Mouse (Mus musculus): ENCODE measurements around the gene Zcchc24. TPM values are rescaled to one million over a fixed set of nuclear protein-coding genes. Genes with fewer than 3 reads are reported as not detected.

The Zcchc24 gene
- total and polyA plus RNA-seq, 2 experiments from 2014 or later = 14.7 to 28.7 TPM

DNA sequence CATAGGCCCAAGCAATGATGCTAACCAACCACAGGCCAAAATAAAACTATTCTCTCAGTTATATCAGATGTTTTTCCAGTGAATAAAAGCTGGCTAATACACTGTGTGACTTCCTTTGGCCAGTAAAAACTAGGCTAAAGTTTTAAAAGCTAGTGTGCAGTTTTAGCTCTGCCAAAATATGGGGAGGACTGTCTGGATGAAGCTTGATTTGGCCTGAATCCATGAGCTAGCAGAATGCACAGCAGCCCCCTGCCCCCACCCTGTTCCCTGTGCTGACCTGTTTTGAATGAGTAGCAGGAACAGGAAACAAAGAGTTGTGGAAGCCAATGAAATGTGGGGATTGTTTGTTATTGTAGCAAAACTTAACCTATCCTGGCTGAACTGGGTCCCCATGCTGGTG is 33.7 kb upstream of the Zcchc24 start:
- Histone ChIP-seq H3K9me3 (ENCODE audit: low read length) (no peaks in the 10 kb centered on the region), H3K9ac (no peak overlapping the region), H3K27ac (ENCODE audit: low read depth, low read length) (no peak overlapping the region), H3K4me1 (ENCODE audit: insufficient read depth) (no peaks in the 10 kb centered on the region), H3K36me3 (ENCODE audit: insufficient read depth) (no peaks in the 10 kb centered on the region), H3K4me3 (ENCODE audit: low read depth, low read length) (no peak overlapping the region), H3K27me3 (ENCODE audit: insufficient read depth, low read length) (no peaks in the 10 kb centered on the region), H3K4me2 (ENCODE audit: low read depth) (no peak overlapping the region)
- TF ChIP-seq CTCF (IDR thresholded peaks at IDR 0.05; ENCODE audit: low read depth) = no peak
- ATAC-seq (no peak), DNase-seq (no peak)

GRCm38 (mm10) chr14:25800166-25800960 is 31.5 kb upstream of the Zcchc24 start:
- Histone ChIP-seq H3K9me3 (ENCODE audit: low read length) (no peaks in the 10 kb centered on the region), H3K4me1 (ENCODE audit: insufficient read depth) (no peaks in the 10 kb centered on the region), H3K9ac (no peak overlapping the region), H3K27me3 (ENCODE audit: insufficient read depth, low read length) (no peaks in the 10 kb centered on the region), H3K4me3 (ENCODE audit: low read depth, low read length) (no peak overlapping the region), H3K36me3 (ENCODE audit: insufficient read depth) (no peaks in the 10 kb centered on the region), H3K4me2 (ENCODE audit: low read depth) (peak overlapping the region; percentile 17; the same call in 1 of the 2 replicates), H3K27ac (ENCODE audit: low read depth, low read length) (no peak overlapping the region)
- DNase-seq (peak; percentile 75), ATAC-seq (peak; percentile 71)
- 29% methylated on average over 19 of the region's 19 CpGs for WGBS
- TF ChIP-seq CTCF (IDR thresholded peaks at IDR 0.05; ENCODE audit: low read depth) = peak; percentile 83

GRCm38 (mm10) chr14:25796619-25797018 is 27.8 kb upstream of the Zcchc24 start:
- no peak overlapping the region for H3K9ac ChIP-seq
- WGBS = 87% methylated on average over 7 of the region's 7 CpGs
- no peaks in the 10 kb centered on the region for H3K36me3 ChIP-seq (ENCODE audit: insufficient read depth)
- no peak for TF ChIP-seq CTCF (IDR thresholded peaks at IDR 0.05; ENCODE audit: low read depth)
- no peaks in the 10 kb centered on the region for H3K9me3 ChIP-seq (ENCODE audit: low read length)
- no peaks in the 10 kb centered on the region for H3K4me1 ChIP-seq (ENCODE audit: insufficient read depth)
- H3K4me3 ChIP-seq (ENCODE audit: low read depth, low read length) = no peak overlapping the region
- ATAC-seq (no peak), DNase-seq (no peak)
- no peak overlapping the region for H3K27ac ChIP-seq (ENCODE audit: low read depth, low read length)
- no peaks in the 10 kb centered on the region for H3K27me3 ChIP-seq (ENCODE audit: insufficient read depth, low read length)
- H3K4me2 ChIP-seq (ENCODE audit: low read depth) = no peak overlapping the region

GRCm38 (mm10) chr14:25795561-25796174 is 26.8 kb upstream of the Zcchc24 start:
- ATAC-seq = no peak
- H3K4me2 ChIP-seq (ENCODE audit: low read depth) = no peak overlapping the region
- no peaks in the 10 kb centered on the region for H3K27me3 ChIP-seq (ENCODE audit: insufficient read depth, low read length)
- no peaks in the 10 kb centered on the region for H3K4me1 ChIP-seq (ENCODE audit: insufficient read depth)
- no peak overlapping the region for H3K4me3 ChIP-seq (ENCODE audit: low read depth, low read length)
- H3K9ac ChIP-seq = no peak overlapping the region
- no peaks in the 10 kb centered on the region for H3K36me3 ChIP-seq (ENCODE audit: insufficient read depth)
- peak; percentile 35 for DNase-seq
- H3K9me3 ChIP-seq (ENCODE audit: low read length) = no peaks in the 10 kb centered on the region
- no peak for TF ChIP-seq CTCF (IDR thresholded peaks at IDR 0.05; ENCODE audit: low read depth)
- 34% methylated on average over 10 of the region's 10 CpGs for WGBS
- H3K27ac ChIP-seq (ENCODE audit: low read depth, low read length) = 0 out of 2 replicates have a peak overlapping the region, but pooled peaks have one; percentile 29

DNA sequence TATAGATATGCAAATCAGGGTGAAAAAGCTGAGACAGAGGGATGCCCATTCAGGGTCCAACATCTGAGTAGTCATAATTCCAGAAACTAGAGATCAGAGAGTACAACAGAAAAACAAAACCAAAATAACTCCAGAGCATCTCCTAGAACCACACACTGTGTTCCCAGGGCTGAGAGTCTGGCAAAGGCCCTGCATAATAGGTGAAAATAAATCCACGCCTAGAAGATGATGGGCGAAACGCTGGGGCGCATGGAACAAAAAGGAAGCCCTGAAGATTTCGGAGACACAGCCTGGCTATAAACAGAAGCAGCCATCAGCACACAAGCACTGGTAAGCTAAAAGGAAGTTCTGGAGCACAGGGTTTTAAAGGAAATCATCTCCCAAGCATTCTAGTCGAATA is 26.2 kb upstream of the Zcchc24 start:
- TF ChIP-seq CTCF (IDR thresholded peaks at IDR 0.05; ENCODE audit: low read depth) = no peak
- no peak for DNase-seq

DNA sequence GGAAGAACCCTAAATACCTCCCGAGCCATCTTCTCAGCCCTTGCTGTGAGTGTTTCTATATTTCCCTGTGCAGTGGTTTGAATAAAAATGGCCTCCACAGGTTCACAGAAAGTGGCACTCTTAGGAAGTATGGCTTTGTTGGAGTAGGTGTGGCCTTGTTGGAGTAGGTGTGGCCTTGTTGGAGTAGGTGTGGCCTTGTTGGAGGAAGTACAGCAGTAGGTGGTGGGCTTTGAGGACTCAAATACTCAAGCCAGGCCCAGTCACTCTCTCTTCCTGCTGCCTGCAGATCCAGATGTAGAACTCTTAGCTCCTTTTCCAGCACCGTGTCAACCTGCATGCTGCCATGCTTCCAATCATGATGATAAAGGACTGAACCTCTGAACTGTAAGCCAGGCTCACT is 25.5 kb upstream of the Zcchc24 start:
- no peak overlapping the region for H3K4me2 ChIP-seq (ENCODE audit: low read depth)
- no peak for TF ChIP-seq CTCF (IDR thresholded peaks at IDR 0.05; ENCODE audit: low read depth)
- no peak for ATAC-seq
- H3K9me3 ChIP-seq (ENCODE audit: low read length) = no peaks in the 10 kb centered on the region
- 95% methylated on average over 2 of the region's 2 CpGs for WGBS
- no peak overlapping the region for H3K27ac ChIP-seq (ENCODE audit: low read depth, low read length)
- no peaks in the 10 kb centered on the region for H3K27me3 ChIP-seq (ENCODE audit: insufficient read depth, low read length)
- no peak overlapping the region for H3K4me3 ChIP-seq (ENCODE audit: low read depth, low read length)
- DNase-seq = no peak
- H3K36me3 ChIP-seq (ENCODE audit: insufficient read depth) = no peaks in the 10 kb centered on the region
- H3K4me1 ChIP-seq (ENCODE audit: insufficient read depth) = no peaks in the 10 kb centered on the region
- H3K9ac ChIP-seq = no peak overlapping the region

More for the DNA sequence above, 26.2 kb upstream of the Zcchc24 start:
- 62% methylated on average over 6 of the region's 6 CpGs for WGBS
- ATAC-seq = no peak
- Histone ChIP-seq H3K27ac (ENCODE audit: low read depth, low read length) (no peak overlapping the region), H3K4me1 (ENCODE audit: insufficient read depth) (no peaks in the 10 kb centered on the region), H3K27me3 (ENCODE audit: insufficient read depth, low read length) (no peaks in the 10 kb centered on the region), H3K4me2 (ENCODE audit: low read depth) (no peak overlapping the region), H3K9me3 (ENCODE audit: low read length) (no peaks in the 10 kb centered on the region), H3K36me3 (ENCODE audit: insufficient read depth) (no peaks in the 10 kb centered on the region), H3K4me3 (ENCODE audit: low read depth, low read length) (no peak overlapping the region), H3K9ac (no peak overlapping the region)

DNA sequence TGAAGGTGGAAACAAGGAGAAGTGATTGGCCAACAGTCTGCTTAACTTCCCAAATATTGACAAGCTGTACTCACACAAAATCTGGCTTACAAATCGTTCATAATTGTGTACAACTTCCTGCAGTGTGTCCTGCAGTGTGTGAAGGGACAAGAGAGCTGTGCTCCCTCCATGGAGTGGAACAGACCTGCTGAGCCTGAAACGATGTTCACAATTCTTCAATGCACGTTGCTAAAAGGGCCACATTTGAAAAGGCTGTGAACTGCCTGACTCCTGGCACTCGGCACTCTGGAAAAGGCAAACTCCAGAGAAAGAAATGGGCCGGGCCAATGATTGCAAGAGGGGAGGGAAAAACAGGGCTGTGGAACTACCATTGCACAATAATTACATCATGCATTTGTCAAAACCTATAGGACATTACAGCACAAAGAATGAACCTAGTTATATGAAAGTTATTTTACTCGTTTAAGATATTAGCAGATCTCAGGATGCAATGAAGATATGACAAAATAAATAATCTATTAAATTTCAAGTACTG is 22.0 kb upstream of the Zcchc24 start:
- TF ChIP-seq CTCF (IDR thresholded peaks at IDR 0.05; ENCODE audit: low read depth) = no peak
- no peak overlapping the region for H3K27ac ChIP-seq (ENCODE audit: low read depth, low read length)
- no peaks in the 10 kb centered on the region for H3K4me1 ChIP-seq (ENCODE audit: insufficient read depth)
- H3K27me3 ChIP-seq (ENCODE audit: insufficient read depth, low read length) = no peaks in the 10 kb centered on the region
- H3K9me3 ChIP-seq (ENCODE audit: low read length) = no peaks in the 10 kb centered on the region
- DNase-seq = no peak
- H3K36me3 ChIP-seq (ENCODE audit: insufficient read depth) = no peaks in the 10 kb centered on the region
- H3K4me2 ChIP-seq (ENCODE audit: low read depth) = no peak overlapping the region
- no peak for ATAC-seq
- no peak overlapping the region for H3K9ac ChIP-seq
- 42% methylated on average over 6 of the region's 6 CpGs for WGBS
- no peak overlapping the region for H3K4me3 ChIP-seq (ENCODE audit: low read depth, low read length)
